Mouse (Mus musculus) heart, embryonic 10.5 days (tissue): ENCODE results near the gene Slc7a15. TPM values are rescaled to one million over a fixed set of nuclear protein-coding genes. Genes with fewer than 3 reads are reported as not detected.
A peak's percentile ranks its signal among the peaks of the same experiment; 100 is the strongest.

Experiments used
- DNase-seq: peaks from one replicate; pipeline ENCODE4 v3.0.0-alpha.2; 2017; ENCODE audit warnings: low spot score
- H3K27ac ChIP-seq: fragments of 300-500 bp; sonication (generic); 2 replicates; pipeline ENCODE4 v1.5.1; 2016; ENCODE audit warnings: mild to moderate bottlenecking
- H3K27me3 ChIP-seq: fragments of 300-500 bp; sonication (generic); 2 replicates; pipeline ENCODE4 v1.6.1; 2016; ENCODE audit warnings: mild to moderate bottlenecking; ENCODE audit not compliant: poor library complexity, insufficient read depth, severe bottlenecking
- H3K36me3 ChIP-seq: fragments of 300-500 bp; sonication (generic); 2 replicates; pipeline ENCODE4 v1.6.1; 2016; ENCODE audit warnings: mild to moderate bottlenecking, moderate library complexity
- H3K4me1 ChIP-seq: fragments of 300-500 bp; sonication (generic); 2 replicates; pipeline ENCODE4 v1.6.1; 2016; ENCODE audit warnings: mild to moderate bottlenecking
- H3K4me3 ChIP-seq: fragments of 300-500 bp; sonication (generic); 2 replicates; pipeline ENCODE4 v1.5.1; 2016; ENCODE audit warnings: mild to moderate bottlenecking, moderate library complexity
- H3K9me3 ChIP-seq: fragments of 300-500 bp; sonication (generic); 2 replicates; pipeline ENCODE4 v1.6.1; 2016; ENCODE audit warnings: mild to moderate bottlenecking, moderate library complexity
- WGBS: fragments of 180-500 bp; shearing (Covaris S2); methylation state at CpG from one replicate; pipeline ENCODE4 v1.1.7; 2016; 5-methylcytosine and 5-hydroxymethylcytosine counted together
- polyA plus RNA-seq: library from polyadenylated mRNA; unstranded; fragments of >200 nt; fragmentation: Nextera tagmentation; extraction: Ambion mirVana; gene quantifications from 2 replicates; pipeline ENCODE4 v1.2.1, GENCODE M21; 2016

The Slc7a15 gene
- polyA plus RNA-seq, 1 experiment from 2014 or later: not detected

DNA sequence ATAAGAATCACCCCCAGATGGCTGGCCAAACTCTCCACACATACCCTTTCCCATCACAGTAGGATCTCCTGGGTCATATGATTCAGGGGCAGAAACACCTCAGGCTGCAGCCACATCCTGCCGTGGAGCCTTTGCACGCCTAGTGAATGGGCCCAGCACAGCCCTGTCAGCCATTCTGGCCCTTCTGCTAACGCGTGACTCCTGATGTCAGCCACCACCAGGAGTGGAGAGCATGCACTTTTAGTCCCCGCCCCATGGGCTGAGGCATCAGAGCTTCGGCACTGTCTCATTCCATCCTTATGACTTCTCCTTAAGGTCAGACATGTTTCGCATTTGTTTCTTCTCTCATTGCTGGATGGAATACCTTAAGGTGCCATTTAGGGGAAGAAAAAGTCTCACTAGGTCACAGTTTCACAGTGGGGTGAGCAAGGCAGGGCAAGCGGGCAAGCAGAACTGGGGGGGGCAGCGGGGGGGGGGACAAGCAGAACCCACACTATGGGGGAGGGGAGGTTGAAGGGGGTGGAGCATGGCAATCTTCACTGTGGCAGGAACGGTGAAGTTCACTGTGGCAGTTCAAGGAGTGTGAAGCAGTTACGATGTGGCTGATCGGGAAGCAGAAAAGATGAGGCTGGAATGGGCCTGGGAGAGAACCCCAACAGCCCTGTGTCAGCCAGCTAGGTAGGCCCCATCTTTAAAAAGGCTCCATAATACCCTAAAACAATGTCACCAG is 79.3 kb downstream of the Slc7a15 start:
- Histone ChIP-seq H3K36me3 (no peaks in the 10 kb centered on the region), H3K27ac (peak overlapping the region; percentile 85)
- 46% methylated on average over 12 of the region's 12 CpGs for WGBS

DNA sequence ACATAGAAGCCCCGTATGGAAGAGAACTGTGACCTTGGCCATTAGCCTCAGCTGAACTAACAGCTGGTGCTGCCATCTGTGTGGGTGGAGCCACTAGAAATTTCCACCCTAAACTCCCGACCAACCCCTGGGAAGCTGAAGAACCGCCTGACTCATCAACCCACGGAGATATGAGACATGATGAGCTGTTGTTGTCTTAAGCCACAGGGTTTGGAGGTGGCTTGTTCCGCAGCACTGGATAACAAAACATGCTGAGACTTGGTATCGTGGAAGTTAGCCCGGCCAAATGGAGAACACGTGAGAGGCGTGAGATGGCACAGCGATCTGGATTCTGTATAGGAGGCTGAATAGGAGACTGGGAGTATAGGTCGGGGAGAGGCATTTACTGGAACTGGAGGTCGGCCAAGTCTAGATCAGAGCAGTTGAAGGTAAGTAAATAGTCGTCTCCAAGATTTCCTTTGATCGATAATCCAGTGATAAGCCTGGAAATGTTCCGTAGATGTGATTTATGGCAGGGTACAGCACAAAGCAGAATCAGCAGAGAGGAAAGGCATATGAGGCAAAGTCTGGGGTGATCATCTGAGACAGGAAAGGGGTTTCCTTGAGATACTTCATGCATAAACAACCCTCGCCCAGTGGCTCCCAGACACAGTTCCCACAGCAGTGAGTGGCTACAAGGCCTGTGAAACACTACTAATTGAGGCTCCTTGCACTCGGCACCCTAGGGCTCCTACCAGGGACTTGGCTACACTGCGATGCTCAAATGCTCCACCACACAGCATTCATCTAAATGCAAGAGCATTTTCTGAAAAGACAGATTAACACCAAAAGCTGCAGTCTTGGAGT is 87.6 kb downstream of the Slc7a15 start:
- Histone ChIP-seq H3K27me3 (no peaks in the 10 kb centered on the region), H3K4me1 (peaks cover 20% of the 10 kb centered on the region), H3K9me3 (no peaks in the 10 kb centered on the region), H3K4me3 (no peak overlapping the region), H3K27ac (no peak overlapping the region), H3K36me3 (no peaks in the 10 kb centered on the region)
- WGBS: 67% methylated on average over 18 of the region's 18 CpGs
- no peak for DNase-seq

More for the DNA sequence above, 79.3 kb downstream of the Slc7a15 start:
- H3K4me1 ChIP-seq: peaks cover 40% of the 10 kb centered on the region
- H3K4me3 ChIP-seq: no peak overlapping the region
- no peak for DNase-seq
- no peaks in the 10 kb centered on the region for H3K27me3 ChIP-seq
- H3K9me3 ChIP-seq: no peaks in the 10 kb centered on the region

DNA sequence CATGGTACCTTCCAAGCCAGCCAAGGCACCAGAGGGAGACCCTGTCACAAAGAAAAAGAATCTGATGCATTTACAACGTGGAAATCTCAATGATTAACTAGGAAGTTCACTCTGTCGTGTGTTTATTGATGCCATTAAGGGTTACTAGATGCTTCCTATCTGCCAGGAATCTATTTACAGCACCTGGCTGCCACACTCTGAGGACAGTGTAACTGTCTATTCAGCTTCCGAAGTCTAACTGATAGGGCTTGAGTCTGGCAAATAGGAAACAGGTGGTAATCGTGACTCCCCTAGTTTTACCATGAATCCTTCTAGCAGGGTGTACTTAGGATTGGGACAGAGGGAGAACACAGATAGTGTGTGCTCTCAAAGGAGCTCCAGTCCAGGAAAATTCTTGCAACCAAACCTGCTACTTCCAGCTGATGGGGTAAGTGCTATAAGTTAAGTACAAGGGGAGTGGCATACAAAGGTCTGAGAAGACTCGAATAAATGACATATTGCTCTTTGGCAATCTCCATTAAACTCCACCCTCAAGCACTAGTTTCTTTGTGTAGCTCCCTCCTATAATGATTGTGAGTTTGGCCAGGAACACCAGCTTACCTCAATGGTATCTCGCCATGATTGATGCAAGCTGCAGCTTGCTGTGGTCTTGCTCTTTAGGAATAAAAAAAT is 88.4 kb downstream of the Slc7a15 start:
- no peak overlapping the region for H3K4me3 ChIP-seq
- peaks cover 20% of the 10 kb centered on the region for H3K4me1 ChIP-seq
- peak overlapping the region; percentile 78 for H3K27ac ChIP-seq
- no peak for DNase-seq
- no peaks in the 10 kb centered on the region for H3K27me3 ChIP-seq
- H3K9me3 ChIP-seq: no peaks in the 10 kb centered on the region
- no peaks in the 10 kb centered on the region for H3K36me3 ChIP-seq
- 60% methylated on average over 6 of the region's 6 CpGs for WGBS

DNA sequence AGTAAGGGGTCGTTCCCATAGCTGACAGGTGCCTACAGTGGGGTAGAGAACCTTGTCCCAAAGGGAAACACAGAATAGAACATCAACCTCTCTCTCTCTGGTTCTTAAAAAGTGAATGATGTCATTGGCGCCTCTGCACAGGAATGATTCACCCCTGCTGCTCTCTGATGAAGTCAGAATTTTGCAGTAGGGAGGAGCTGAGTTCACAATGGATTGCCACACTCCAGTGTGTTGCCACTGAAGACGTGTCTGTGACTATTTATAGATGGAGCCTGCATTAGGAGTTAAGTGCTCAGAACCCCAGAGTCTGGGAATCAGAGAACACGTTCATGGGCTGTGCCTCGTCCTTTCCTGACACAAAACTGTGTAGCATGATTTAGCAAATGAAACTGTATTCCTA is 89.2 kb downstream of the Slc7a15 start:
- H3K27me3 ChIP-seq: no peaks in the 10 kb centered on the region
- H3K4me1 ChIP-seq: peaks cover 20% of the 10 kb centered on the region
- H3K4me3 ChIP-seq: no peak overlapping the region
- H3K9me3 ChIP-seq: no peaks in the 10 kb centered on the region
- DNase-seq: no peak
- WGBS: 35% methylated on average over 5 of the region's 5 CpGs
- H3K27ac ChIP-seq: peak overlapping the region; percentile 78
- H3K36me3 ChIP-seq: no peaks in the 10 kb centered on the region

DNA sequence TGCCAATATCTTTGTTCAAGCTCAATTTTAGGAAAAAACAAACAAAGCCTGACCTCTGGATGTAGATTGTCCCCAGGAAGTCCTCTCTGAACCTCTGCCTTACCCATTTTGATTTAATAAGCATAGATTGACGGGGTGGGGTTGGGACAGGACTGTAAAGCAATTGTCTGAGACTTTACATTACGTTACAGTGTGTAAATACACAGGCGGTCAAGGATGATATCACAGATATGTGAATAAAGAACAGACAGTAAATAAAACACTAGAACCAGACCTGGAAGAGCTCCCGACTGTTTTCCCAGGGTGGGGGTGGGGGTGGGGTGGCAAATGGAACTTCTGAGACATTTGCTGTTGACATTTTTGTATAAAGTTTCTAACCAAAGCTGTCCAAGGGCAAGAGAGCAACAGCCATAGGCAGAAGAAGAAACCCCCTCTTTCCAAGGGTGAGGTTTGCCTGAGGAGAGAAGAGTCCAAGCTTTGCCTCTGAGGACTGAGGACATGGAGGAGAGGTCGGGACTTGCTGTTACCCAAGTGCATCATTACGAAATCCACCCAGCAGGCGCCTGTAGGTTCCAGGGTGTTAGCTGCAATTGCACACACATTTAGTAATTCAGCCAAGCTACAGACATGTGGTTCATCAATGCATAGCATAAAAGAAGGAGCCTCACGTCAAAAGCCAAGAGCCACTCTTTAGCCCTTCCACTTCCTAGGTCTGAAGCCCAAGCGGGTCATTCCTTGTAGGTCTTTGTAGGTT is 91.7 kb downstream of the Slc7a15 start:
- Histone ChIP-seq H3K4me3 (no peak overlapping the region), H3K36me3 (no peaks in the 10 kb centered on the region), H3K9me3 (no peaks in the 10 kb centered on the region), H3K4me1 (peaks cover 20% of the 10 kb centered on the region), H3K27ac (no peak overlapping the region), H3K27me3 (no peaks in the 10 kb centered on the region)
- 77% methylated on average over 9 of the region's 9 CpGs for WGBS
- no peak for DNase-seq

DNA sequence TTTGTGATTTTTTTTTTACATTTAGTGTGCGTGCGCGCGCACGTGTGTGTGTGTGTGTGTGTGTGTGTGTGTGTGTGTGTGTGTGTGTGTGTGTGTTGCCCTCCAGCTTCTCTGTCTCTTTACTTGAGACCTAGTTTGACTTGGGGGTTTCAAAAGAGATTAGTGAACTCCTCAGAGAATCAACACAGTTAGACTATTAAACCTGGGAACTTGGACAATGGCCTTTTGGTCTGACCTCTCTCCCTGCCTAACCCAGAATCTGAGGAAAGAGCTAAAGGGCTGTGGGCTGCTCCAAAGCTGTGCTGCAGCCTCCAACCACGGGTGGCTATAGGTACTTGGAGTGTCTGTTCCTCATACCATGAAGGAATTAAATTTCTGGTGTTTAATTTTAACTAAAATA is 94.7 kb downstream of the Slc7a15 start:
- H3K4me3 ChIP-seq: no peak overlapping the region
- peaks cover 11% of the 10 kb centered on the region for H3K4me1 ChIP-seq
- DNase-seq: no peak
- WGBS: 87% methylated on average over 6 of the region's 6 CpGs
- no peak overlapping the region for H3K27ac ChIP-seq
- H3K36me3 ChIP-seq: no peaks in the 10 kb centered on the region
- no peaks in the 10 kb centered on the region for H3K9me3 ChIP-seq
- H3K27me3 ChIP-seq: no peaks in the 10 kb centered on the region

DNA sequence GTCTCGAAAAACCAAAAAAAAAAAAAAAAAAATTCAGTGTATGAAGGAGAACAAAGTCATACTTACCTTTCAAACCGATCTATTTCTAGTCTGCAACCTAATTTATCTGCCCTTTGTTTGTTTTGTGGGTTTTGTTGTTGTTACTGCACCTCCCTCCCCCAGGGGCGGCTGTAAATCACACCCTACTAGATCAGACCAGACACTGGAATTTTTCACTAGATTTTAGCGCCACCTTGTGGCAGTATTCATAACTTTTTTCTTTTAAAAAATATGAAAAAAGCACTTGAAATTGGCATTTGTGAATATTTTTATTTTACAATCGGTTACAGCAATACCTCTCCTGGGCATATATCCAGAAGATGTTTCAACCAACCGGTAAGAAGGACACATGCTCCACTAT is 96.3 kb downstream of the Slc7a15 start:
- H3K27me3 ChIP-seq: no peaks in the 10 kb centered on the region
- peaks cover 20% of the 10 kb centered on the region for H3K4me1 ChIP-seq
- H3K36me3 ChIP-seq: no peaks in the 10 kb centered on the region
- H3K9me3 ChIP-seq: no peaks in the 10 kb centered on the region
- WGBS: 14% methylated on average over 6 of the region's 6 CpGs
- H3K4me3 ChIP-seq: no peak overlapping the region
- DNase-seq: no peak
- H3K27ac ChIP-seq: no peak overlapping the region

DNA sequence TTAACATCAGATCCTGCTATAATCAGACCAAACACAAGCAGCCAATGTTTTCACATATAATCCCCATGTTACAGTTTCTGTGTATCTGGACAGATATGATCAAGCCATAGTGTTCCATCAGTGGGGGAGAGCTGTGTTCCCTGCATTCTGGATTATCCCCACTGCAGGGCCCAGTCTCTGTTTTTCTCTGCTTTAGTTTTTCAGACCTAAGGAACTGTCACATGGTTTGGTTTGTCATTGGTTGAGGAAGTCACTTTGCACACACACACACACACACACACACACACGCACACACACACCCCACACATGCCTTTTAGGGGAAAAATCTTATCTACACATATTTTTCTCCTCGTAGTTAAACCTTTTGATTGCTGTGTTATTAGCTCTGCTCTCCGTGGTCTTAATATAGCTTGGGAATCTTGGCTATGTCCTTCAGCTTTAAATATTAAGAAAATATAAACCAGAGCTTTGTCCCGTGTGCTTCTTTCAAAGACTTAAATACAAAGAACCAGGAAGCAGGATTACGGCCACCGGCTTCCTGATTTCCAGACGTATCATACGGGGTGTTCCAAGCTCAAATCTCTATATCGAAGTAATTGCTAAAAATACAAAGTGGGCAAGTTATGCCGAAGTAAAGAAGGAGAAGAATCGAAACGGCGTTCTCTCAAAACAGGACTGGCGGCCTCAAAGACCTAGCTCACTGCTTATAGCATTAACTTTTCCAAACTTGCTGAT is 97.1 kb downstream of the Slc7a15 start:
- H3K9me3 ChIP-seq: no peaks in the 10 kb centered on the region
- no peak overlapping the region for H3K4me3 ChIP-seq
- no peak for DNase-seq
- WGBS: 83% methylated on average over 14 of the region's 14 CpGs
- no peak overlapping the region for H3K27ac ChIP-seq
- H3K36me3 ChIP-seq: no peaks in the 10 kb centered on the region
- peaks cover 28% of the 10 kb centered on the region for H3K4me1 ChIP-seq
- H3K27me3 ChIP-seq: no peaks in the 10 kb centered on the region

DNA sequence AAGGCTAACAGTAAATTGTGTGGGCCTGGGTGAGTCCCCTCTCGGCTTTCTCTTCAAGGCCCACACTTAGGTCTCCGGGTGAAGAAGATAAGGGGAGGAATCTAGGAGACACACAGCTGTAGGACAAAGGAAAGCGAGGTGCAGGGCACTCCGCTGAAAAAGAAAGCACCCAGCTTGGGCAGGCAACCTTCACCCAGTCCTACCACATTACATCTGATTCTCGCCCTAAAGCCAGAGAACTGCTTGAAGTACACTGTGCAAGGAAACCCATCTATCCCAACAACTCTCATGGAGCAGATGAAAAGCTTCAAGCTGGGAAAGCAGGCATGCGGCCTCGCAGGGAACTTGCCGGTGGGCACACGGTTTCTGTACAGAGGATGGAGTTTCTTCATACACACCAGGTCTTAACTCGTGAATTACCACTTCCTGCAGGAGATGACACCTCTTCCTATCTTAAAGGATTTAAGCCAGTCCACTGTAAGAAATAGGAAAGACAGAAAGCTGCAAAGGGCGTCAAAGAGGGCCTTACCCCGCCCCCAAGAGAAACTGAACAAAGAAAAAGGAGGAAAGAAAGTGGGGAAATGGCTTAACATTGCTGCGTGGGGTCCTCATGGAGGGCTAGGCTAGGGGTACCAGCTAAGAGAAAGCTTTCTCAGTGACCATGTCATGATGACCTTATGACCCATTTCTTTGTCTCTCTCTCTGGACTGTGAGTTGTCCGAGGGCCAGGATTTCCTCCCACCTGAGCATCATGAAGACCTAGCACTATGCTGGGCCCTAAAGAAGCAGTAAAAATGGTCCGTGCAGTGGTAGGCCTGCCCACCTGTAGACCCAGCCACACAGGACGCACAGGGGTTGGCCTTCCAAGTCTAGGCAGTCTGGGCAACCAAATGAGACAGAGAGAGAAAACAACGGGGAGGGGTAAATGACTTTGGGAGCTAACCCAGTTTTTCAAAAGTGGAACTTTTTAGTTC is 98.0 kb downstream of the Slc7a15 start:
- H3K9me3 ChIP-seq: no peaks in the 10 kb centered on the region
- no peak for DNase-seq
- peaks cover 36% of the 10 kb centered on the region for H3K4me1 ChIP-seq
- H3K27ac ChIP-seq: peak overlapping the region; percentile 100
- no peaks in the 10 kb centered on the region for H3K27me3 ChIP-seq
- H3K4me3 ChIP-seq: peak overlapping the region; percentile 97
- 40% methylated on average over 17 of the region's 17 CpGs for WGBS
- H3K36me3 ChIP-seq: no peaks in the 10 kb centered on the region

DNA sequence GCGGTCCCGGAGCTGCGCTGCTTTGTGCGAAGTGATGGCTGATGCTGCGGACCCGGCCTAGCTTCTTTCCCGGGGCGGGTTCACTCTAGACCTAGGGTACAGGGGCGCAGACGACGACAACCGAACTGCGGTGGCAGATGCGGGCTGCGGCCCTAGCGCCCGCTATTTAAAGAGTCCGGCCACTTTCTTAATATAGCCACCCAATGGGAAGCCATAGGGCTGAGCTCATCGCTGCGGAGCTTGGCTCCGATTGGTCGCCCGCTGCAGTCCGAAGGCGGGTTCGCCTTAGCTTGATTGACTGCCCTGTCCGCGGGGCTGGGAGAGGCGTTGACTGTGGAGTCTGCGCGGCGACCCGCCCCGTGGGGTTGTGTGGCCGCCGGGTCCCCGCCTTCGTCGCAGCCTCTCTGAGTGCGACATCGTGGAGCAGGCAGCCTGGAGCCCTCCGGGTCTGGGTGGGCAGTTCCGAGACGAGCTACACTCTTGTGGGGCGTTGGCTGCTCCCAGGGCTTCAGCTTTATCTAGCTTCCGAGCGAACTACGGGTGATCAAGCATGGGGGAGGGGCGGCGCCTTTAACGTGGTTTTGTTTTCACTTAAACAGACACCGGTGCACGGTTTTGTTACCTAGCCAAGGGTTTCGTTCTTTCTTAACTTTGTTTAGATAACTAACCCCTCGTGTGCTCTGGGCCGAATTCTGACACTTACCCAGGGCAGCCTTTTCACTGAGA is 98.8 kb downstream of the Slc7a15 start, which contains the start of gene Rhob:
Gene Rhob, minus strand, starts transcription at position 139 of the 726 bp plus-strand sequence.
- Histone ChIP-seq H3K36me3 (no peaks in the 10 kb centered on the region), H3K4me3 (peak within 1 kb of the TSS; percentile 97), H3K9me3 (no peaks in the 10 kb centered on the region), H3K27me3 (no peaks in the 10 kb centered on the region), H3K4me1 (peaks cover 38% of the 10 kb centered on the region), H3K27ac (peak within 1 kb of the TSS; percentile 100)
- peak; percentile 98 for DNase-seq
- WGBS: under 1% methylated on average over 56 of the region's 56 CpGs
